Mouse (Mus musculus) forebrain, embryonic 14.5 days (tissue): ENCODE measurements at regions not wholly inside any gene's neighbourhood (a gene's known extent, or its start where the extent isn't known, plus 50 kb on each side); places are given as distances from the start of the nearest gene placed in this dataset. TPM values are rescaled to one million over a fixed set of nuclear protein-coding genes. Genes with fewer than 3 reads are reported as not detected.
A peak's percentile ranks its signal among the peaks of the same experiment; 100 is the strongest.

Source experiments
- ATAC-seq: fragments of 200-750 bp; cut with Nextera tagmentation; 2 replicates; pipeline ENCODE4 v1.8.0; 2017; ENCODE audit warnings: mild to moderate bottlenecking, moderate library complexity
- DNase-seq: peaks from one replicate; pipeline ENCODE4 v3.0.0-alpha.2; 2015; ENCODE audit warnings: low spot score
- H3K27ac ChIP-seq: fragments of 300-500 bp; sonication (generic); 2 replicates; pipeline ENCODE4 v1.5.1; 2014; ENCODE audit warnings: low read depth, mild to moderate bottlenecking, control low read depth, low read length, moderate library complexity
- H3K27me3 ChIP-seq: fragments of 300-500 bp; sonication (generic); replicated peaks from 2 replicates; pipeline ENCODE4 v1.6.1; 2014; ENCODE audit warnings: low read length, control low read depth, mixed read lengths; ENCODE audit not compliant: control insufficient read depth, insufficient read depth
- H3K36me3 ChIP-seq: fragments of 300-500 bp; sonication (generic); 2 replicates; pipeline ENCODE4 v1.6.1; 2014; ENCODE audit warnings: low read length, control low read depth; ENCODE audit not compliant: control insufficient read depth, insufficient read depth
- H3K4me1 ChIP-seq: fragments of 300-500 bp; sonication (generic); 2 replicates; pipeline ENCODE4 v1.6.1; 2014; ENCODE audit warnings: antibody characterized with exemption, low read length, control low read depth; ENCODE audit not compliant: control insufficient read depth, insufficient read depth
- H3K4me2 ChIP-seq: fragments of 300-500 bp; sonication (generic); 2 replicates; pipeline ENCODE4 v1.6.1; 2014; ENCODE audit warnings: mild to moderate bottlenecking, control low read depth, low read length
- H3K4me3 ChIP-seq: fragments of 300-500 bp; sonication (generic); 2 replicates; pipeline ENCODE4 v1.5.1; 2014; ENCODE audit warnings: low read depth, low read length, control low read depth
- H3K9ac ChIP-seq: fragments of 300-500 bp; sonication (generic); 2 replicates; pipeline ENCODE4 v1.6.1; 2014; ENCODE audit warnings: mild to moderate bottlenecking, low read length, control low read depth, moderate library complexity
- H3K9me3 ChIP-seq: fragments of 300-500 bp; sonication (generic); replicated peaks from 2 replicates; pipeline ENCODE4 v1.6.1; 2016; ENCODE audit warnings: low read length, control low read depth, mixed read lengths; ENCODE audit not compliant: control insufficient read depth
- WGBS: fragments of 180-500 bp; shearing (Covaris S2); extraction: QIAGEN DNeasy Blood & Tissue Kit; methylation state at CpG from one replicate; pipeline ENCODE4 v1.1.7; 2014; 5-methylcytosine and 5-hydroxymethylcytosine counted together
- microRNA-seq: library from miRNA; unstranded; fragments of <30 nt; microRNA quantifications from one replicate; pipeline ENCODE4, GENCODE M21; 2016

GRCm38 (mm10) chr6:105389192-105389591 lies 288.3 kb upstream of the Cntn4 start:
- no peak overlapping the region for H3K4me2 ChIP-seq
- H3K27me3 ChIP-seq = no peaks in the 10 kb centered on the region
- H3K9me3 ChIP-seq = no peaks in the 10 kb centered on the region
- no peak overlapping the region for H3K4me3 ChIP-seq
- no peaks in the 10 kb centered on the region for H3K4me1 ChIP-seq
- DNase-seq (no peak), ATAC-seq (no peak)
- no peaks in the 10 kb centered on the region for H3K36me3 ChIP-seq
- H3K9ac ChIP-seq = no peak overlapping the region
- H3K27ac ChIP-seq = no peak overlapping the region
- 47% methylated on average over 2 of the region's 2 CpGs for WGBS

GRCm38 (mm10) chr6:105398315-105398714 lies 279.1 kb upstream of the Cntn4 start:
- Histone ChIP-seq H3K4me1 (no peaks in the 10 kb centered on the region), H3K9me3 (no peaks in the 10 kb centered on the region), H3K4me3 (no peak overlapping the region), H3K36me3 (no peaks in the 10 kb centered on the region), H3K27ac (no peak overlapping the region), H3K27me3 (no peaks in the 10 kb centered on the region), H3K9ac (no peak overlapping the region), H3K4me2 (no peak overlapping the region)
- no peak for DNase-seq
- 94% methylated on average over 2 of the region's 2 CpGs for WGBS
- ATAC-seq = no peak

- ATAC-seq (no peak), DNase-seq (peak; percentile 9)
- H3K36me3 ChIP-seq = no peaks in the 10 kb centered on the region
- H3K4me2 ChIP-seq = no peak overlapping the region
- H3K9ac ChIP-seq = no peak overlapping the region
- H3K4me3 ChIP-seq = no peak overlapping the region
- H3K27ac ChIP-seq = no peak overlapping the region
- H3K4me1 ChIP-seq = no peaks in the 10 kb centered on the region
- no peaks in the 10 kb centered on the region for H3K27me3 ChIP-seq
- WGBS = 46% methylated on average over 3 of the region's 3 CpGs
- no peaks in the 10 kb centered on the region for H3K9me3 ChIP-seq
Measured at GRCm38 (mm10) chr6:105417551-105417950, 259.9 kb upstream of the Cntn4 start.

- Histone ChIP-seq H3K9me3 (no peaks in the 10 kb centered on the region), H3K27me3 (no peaks in the 10 kb centered on the region), H3K9ac (no peak overlapping the region), H3K36me3 (no peaks in the 10 kb centered on the region), H3K4me1 (no peaks in the 10 kb centered on the region), H3K27ac (no peak overlapping the region), H3K4me2 (no peak overlapping the region), H3K4me3 (no peak overlapping the region)
- 49% methylated on average over 1 of the region's 1 CpGs for WGBS
- ATAC-seq (no peak), DNase-seq (no peak)
Measured at GRCm38 (mm10) chr6:105447208-105447607, 230.3 kb upstream of the Cntn4 start.

GRCm38 (mm10) chr6:105483388-105483787 lies 194.1 kb upstream of the Cntn4 start:
- WGBS = 84% methylated on average over 5 of the region's 5 CpGs

GRCm38 (mm10) chr6:105493308-105493707 lies 184.2 kb upstream of the Cntn4 start:
- Histone ChIP-seq H3K27me3 (no peaks in the 10 kb centered on the region), H3K9me3 (no peaks in the 10 kb centered on the region), H3K4me3 (no peak overlapping the region), H3K36me3 (no peaks in the 10 kb centered on the region), H3K27ac (no peak overlapping the region), H3K4me2 (no peak overlapping the region), H3K4me1 (no peaks in the 10 kb centered on the region), H3K9ac (no peak overlapping the region)
- ATAC-seq (no peak), DNase-seq (no peak)

More at GRCm38 (mm10) chr6:105483388-105483787, 194.1 kb upstream of the Cntn4 start:
- no peak overlapping the region for H3K4me2 ChIP-seq
- H3K4me1 ChIP-seq = no peaks in the 10 kb centered on the region
- no peak overlapping the region for H3K9ac ChIP-seq
- no peak overlapping the region for H3K27ac ChIP-seq
- H3K36me3 ChIP-seq = no peaks in the 10 kb centered on the region
- no peaks in the 10 kb centered on the region for H3K9me3 ChIP-seq
- H3K4me3 ChIP-seq = no peak overlapping the region
- H3K27me3 ChIP-seq = no peaks in the 10 kb centered on the region
- DNase-seq (peak; percentile 1), ATAC-seq (no peak)

Small RNAs in the stretch of these regions (microRNA-seq; reads per million reads assigned to microRNA genes)
- gene Gm25570 = not detected
